Mouse (Mus musculus) frontal cortex, postnatal 36 days (tissue): ENCODE results near the gene Ip6k2.

Source experiments
- DNase-seq, 2 experiments: peaks; one replicate each; pipeline ENCODE4 v3.0.0; 2022; ENCODE audit warnings: low spot score in 2 of 2

The Ip6k2 gene

DNA sequence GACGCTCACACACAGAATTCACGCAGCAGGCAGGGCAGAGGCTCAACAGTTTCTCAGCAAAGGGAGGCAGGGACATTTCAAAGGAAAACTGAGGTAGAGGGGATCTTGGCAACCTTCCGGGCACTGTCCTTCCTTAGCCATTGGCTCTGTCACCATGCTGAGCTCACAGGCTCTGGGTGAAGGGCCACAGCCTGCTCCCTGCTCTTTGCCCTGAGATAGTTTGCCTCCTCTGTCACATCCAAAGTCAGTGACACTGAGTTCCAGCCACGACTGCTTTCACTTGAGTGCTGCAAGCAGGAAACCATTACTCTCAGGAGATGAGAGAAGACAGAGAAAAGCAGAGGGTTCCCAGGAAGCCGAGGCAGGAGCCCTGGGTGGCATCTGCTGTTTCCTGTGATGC, 36.5 kb downstream of the Ip6k2 start:
- DNase-seq = no peak

DNA sequence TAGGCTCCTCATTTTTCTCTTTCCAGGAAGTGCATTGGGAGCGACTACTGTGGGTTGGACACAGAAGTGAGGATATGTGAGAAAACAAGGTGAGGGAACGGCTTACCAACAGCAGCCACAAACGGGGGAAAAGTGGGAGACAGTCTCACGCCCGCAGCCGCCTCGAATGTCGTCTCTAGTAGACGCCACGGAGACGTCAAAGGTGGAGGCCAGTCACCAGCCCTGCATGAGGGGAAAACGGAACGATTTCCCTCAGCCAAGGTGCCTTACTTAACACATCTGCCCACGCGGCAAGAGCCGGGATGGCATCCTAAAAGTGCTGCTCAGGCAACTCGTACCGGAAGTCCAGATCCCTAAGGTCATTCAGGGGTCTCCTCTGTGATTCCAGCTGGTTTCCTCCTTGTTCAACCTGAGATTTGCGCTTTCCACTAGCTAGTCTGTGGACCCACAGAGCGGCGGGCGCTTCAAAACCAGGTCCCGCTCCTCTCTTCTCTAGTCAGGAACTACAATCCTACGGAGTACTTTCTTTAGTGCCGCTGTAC, 40.6 kb downstream of the Ip6k2 start:
- peak; percentile 40 to 45 for DNase-seq

DNA sequence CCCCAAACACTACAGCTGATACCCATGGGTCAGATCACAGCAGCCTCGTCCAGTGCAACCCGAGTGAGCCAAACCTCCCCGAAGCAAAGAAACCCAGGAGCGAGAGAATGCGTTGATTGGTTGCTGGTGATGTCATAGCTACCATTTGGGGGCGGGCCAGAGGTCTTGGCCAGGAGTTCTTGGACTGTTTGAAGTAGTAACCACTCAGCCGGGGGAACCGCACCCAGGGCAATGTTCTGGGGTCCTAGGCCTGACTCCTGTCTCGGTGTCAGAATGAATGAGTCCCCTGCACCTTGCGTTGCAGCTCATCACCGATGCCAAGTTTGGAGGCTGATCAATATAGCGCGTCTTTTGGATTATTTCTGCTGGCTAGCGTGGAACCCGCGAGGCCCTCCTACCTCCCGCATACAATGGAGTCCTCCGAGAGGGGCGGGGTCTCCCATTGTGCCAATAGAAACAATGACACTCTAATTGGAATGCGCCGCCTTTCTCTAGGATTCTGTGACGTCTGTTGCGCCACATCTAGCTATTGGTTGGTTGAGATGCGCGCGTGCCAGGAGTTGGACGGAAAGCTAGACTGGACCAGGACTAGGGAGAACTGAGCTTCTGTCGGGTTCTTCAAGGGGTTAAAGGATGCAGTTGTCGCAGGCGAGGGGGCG, 41.3 kb downstream of the Ip6k2 start:
- peak; percentile 84 to 92 for DNase-seq

DNA sequence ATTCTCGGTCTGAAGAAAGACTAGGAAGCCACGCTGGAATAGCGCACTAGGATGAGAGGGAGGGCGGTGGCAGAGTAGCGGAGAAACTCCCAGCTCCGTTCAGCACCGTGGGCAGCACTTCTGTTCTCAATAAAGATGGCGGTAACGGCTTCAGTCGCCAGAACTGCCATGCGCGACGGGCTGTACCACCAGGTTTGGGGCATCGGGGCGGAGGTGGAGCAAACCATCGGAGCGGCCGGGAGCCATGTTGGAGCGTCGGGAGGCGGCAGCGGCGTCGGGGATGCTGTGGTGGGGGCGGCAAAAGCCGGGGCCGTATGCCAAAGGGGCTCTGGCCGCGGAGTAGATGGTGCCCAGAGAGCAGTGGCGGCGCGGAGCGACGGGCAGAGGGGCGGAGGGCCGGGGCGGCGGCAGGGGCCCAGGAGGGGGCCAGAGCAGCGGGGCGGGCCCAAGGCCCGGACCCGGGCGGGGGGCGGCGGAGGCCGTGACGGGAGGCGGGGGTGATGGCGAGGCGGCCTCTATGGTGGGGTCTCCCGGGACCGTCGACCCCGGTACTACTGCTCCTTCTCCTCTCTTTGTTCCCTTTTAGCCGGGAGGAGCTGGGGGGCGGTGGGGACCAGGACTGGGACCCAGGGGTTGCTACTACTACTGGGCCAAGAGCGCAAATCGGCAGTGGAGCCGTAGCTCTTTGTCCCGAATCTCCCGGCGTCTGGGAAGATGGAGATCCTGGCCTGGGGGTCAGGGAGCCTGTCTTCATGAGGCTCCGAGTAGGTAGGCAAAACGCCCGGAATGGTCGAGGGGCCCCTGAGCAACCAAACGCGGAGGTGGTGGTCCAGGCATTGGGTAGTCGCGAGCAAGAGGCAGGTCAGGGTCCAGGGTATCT, 42.5 kb downstream of the Ip6k2 start, which contains the start of gene Celsr3:
TSS of gene Celsr3 (plus strand) at position 501 of the 880 bp plus-strand sequence.
- DNase-seq = peak; percentile 90 to 93

GRCm38 (mm10) chr9:108826700-108827340, 43.2 kb downstream of the Ip6k2 start:
- DNase-seq = peak; percentile 68 to 72

GRCm38 (mm10) chr9:108827454-108827853, 43.9 kb downstream of the Ip6k2 start:
- DNase-seq = no peak

DNA sequence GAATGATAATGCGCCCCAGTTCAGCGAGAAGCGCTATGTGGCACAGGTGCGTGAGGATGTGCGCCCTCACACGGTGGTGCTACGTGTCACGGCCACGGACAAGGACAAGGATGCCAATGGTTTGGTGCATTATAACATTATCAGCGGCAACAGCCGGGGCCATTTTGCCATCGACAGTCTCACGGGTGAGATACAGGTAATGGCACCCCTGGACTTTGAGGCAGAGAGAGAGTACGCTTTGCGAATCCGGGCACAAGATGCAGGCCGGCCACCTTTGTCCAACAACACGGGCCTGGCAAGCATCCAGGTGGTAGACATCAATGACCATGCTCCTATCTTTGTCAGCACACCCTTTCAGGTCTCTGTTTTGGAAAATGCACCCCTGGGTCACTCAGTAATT, 44.3 kb downstream of the Ip6k2 start:
- DNase-seq = no peak

- no peak for DNase-seq
Measured at GRCm38 (mm10) chr9:108831637-108832036, 48.0 kb downstream of the Ip6k2 start.

- peak; percentile 58 to 68 for DNase-seq
Measured at GRCm38 (mm10) chr9:108832390-108833108, 49.0 kb downstream of the Ip6k2 start.

- DNase-seq = peak; percentile 43 to 71
Measured at GRCm38 (mm10) chr9:108842989-108843388, 59.4 kb downstream of the Ip6k2 start.

DNA sequence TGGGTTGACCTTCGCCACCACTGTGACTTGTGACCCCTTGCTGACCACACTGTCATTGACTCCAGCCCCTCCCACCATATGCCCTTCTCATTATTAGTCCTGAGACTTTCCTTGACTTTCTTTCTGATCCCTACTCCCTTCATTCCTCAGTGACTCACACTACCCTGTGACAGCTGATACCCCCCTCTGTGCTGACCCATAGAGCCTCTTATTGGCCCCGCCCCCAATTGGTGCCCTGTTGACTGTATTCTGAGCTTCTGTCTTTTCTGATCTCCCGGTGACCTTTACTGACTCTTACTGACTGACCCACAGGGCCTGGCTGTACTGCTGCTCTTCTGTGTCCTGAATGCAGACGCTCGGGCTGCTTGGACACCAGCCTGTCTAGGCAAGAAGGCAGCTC, 61.8 kb downstream of the Ip6k2 start:
- no peak for DNase-seq

DNA sequence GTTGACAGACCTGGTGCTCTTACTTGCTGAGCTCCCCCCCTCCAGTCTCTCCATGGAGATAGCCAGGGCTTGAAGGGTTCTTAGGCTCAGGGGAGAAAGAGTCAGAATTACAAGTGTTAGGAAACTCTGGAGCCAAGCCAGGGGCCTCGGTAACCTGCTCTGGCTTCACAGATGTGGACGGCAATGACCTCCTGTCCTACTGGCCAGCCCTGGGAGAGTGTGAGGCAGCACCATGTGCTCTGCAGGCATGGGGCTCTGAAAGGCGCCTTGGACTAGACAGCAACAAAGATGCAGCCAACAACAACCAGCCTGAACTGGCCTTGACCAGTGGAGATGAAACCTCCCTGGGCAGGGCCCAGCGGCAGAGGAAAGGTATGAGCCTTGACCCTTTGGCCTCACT, 63.8 kb downstream of the Ip6k2 start:
- DNase-seq = no peak

DNA sequence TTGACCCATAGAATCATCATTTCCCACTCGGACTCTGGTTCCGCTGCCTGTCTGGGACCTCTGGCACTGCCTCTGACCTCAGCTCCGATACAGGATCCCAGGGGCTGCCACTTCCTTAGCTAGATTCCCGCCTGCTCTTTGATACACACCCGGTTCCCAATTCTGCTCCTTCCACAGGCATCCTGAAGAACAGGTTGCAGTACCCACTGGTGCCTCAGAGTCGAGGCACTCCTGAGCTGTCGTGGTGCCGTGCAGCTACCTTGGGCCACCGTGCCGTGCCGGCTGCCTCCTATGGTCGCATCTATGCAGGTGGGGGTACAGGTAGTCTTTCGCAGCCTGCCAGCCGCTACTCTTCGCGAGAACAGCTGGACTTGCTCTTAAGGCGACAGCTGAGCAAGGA, 64.8 kb downstream of the Ip6k2 start:
- no peak for DNase-seq

DNA sequence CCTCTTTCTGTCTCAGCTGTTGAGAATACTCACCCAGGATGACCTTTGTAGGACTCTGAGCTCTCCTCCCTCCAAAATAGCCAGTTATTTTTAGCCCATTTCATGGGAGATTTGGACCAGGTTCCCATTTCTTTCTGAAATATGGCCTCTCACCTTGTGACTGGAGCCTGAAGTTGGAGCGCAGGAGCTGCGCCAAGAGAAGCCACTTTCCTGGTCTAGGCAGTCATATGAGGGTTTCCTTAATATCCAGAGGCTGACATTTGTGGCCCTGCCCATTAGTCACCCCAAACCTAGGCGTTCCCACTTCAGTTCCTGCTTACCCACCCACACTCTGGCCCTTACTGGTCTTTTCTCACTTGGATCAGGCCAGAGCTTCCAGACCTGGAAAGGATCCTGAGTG, 69.4 kb downstream of the Ip6k2 start, which contains the start of gene Slc26a6:
TSS of gene Slc26a6 (plus strand) at position 308 of the 400 bp plus-strand sequence.
- no peak for DNase-seq

GRCm38 (mm10) chr9:108853635-108854240, 70.1 kb downstream of the Ip6k2 start:
- DNase-seq = peak; percentile 91 to 95

GRCm38 (mm10) chr9:108854241-108854696, 70.7 kb downstream of the Ip6k2 start:
- DNase-seq = peak; percentile 83 to 89

GRCm38 (mm10) chr9:108855335-108855734, 71.7 kb downstream of the Ip6k2 start:
- no peak for DNase-seq
